Mouse (Mus musculus) frontal cortex, postnatal 25 days (tissue): ENCODE measurements around the gene Polr1c.
A peak's percentile ranks its signal among the peaks of the same experiment; 100 is the strongest.

Experiments used
- DNase-seq, 2 experiments: peaks; one replicate each; pipeline ENCODE4 v3.0.0; 2022; ENCODE audit warnings: low spot score in 2 of 2

Polr1c gene

GRCm38 (mm10) chr17:46247512-46248188 lies at the start of gene Polr1c, which contains the start of gene Yipf3:
TSS of gene Polr1c (minus strand) at chr17:46248054.
TSS of gene Yipf3 (plus strand) at chr17:46248080.
- DNase-seq = peak; percentile 86 to 91

- DNase-seq = no peak
Observed at GRCm38 (mm10) chr17:46297028-46297363, 49.1 kb upstream of the Polr1c start.

GRCm38 (mm10) chr17:46296601-46297000 lies 48.7 kb upstream of the Polr1c start:
- DNase-seq = no peak

GRCm38 (mm10) chr17:46287678-46288095 lies 39.8 kb upstream of the Polr1c start:
- DNase-seq = no peak

- no peak for DNase-seq
Observed at GRCm38 (mm10) chr17:46285407-46285806, 37.6 kb upstream of the Polr1c start.

GRCm38 (mm10) chr17:46284653-46285052 lies 36.8 kb upstream of the Polr1c start:
- DNase-seq = no peak

GRCm38 (mm10) chr17:46283911-46284310 lies 36.1 kb upstream of the Polr1c start:
- no peak for DNase-seq

- DNase-seq = no peak
Observed at GRCm38 (mm10) chr17:46283140-46283539, 35.3 kb upstream of the Polr1c start.

GRCm38 (mm10) chr17:46282483-46283123 lies 34.7 kb upstream of the Polr1c start, which contains the start of gene Tjap1:
TSS of gene Tjap1 (minus strand) at chr17:46283026.
- peak; percentile 53 to 72 for DNase-seq

- DNase-seq = no peak
Observed at GRCm38 (mm10) chr17:46278011-46278765, 30.3 kb upstream of the Polr1c start.

GRCm38 (mm10) chr17:46277586-46277985 lies 29.7 kb upstream of the Polr1c start:
- DNase-seq = no peak

- no peak for DNase-seq
Observed at GRCm38 (mm10) chr17:46275506-46275905, 27.7 kb upstream of the Polr1c start.

- DNase-seq = no peak
Observed at GRCm38 (mm10) chr17:46275034-46275433, 27.2 kb upstream of the Polr1c start.

- no peak for DNase-seq
Observed at GRCm38 (mm10) chr17:46274465-46274864, 26.6 kb upstream of the Polr1c start.

GRCm38 (mm10) chr17:46273803-46274236 lies 26.0 kb upstream of the Polr1c start:
- DNase-seq = no peak

GRCm38 (mm10) chr17:46272675-46273074 lies 24.8 kb upstream of the Polr1c start:
- no peak for DNase-seq

- no peak for DNase-seq
Observed at GRCm38 (mm10) chr17:46272058-46272457, 24.2 kb upstream of the Polr1c start.

GRCm38 (mm10) chr17:46269771-46270534 lies 22.1 kb upstream of the Polr1c start:
- no peak for DNase-seq

GRCm38 (mm10) chr17:46268026-46268720 lies 20.3 kb upstream of the Polr1c start:
- DNase-seq = no peak

- DNase-seq = no peak
Observed at GRCm38 (mm10) chr17:46267511-46267910, 19.7 kb upstream of the Polr1c start.

GRCm38 (mm10) chr17:46266986-46267385 lies 19.1 kb upstream of the Polr1c start:
- no peak for DNase-seq
